Mouse (Mus musculus) forebrain, embryonic 14.5 days (tissue): ENCODE measurements around the gene Pdcl. TPM values are rescaled to one million over a fixed set of nuclear protein-coding genes. Genes with fewer than 3 reads are reported as not detected.

Experiments used
- ATAC-seq: fragments of 200-750 bp; cut with Nextera tagmentation; 2 replicates; pipeline ENCODE4 v1.8.0; 2017; ENCODE audit warnings: mild to moderate bottlenecking, moderate library complexity
- DNase-seq: peaks from one replicate; pipeline ENCODE4 v3.0.0-alpha.2; 2015; ENCODE audit warnings: low spot score
- H3K27ac ChIP-seq: fragments of 300-500 bp; sonication (generic); 2 replicates; pipeline ENCODE4 v1.5.1; 2014; ENCODE audit warnings: low read depth, mild to moderate bottlenecking, control low read depth, low read length, moderate library complexity
- H3K27me3 ChIP-seq: fragments of 300-500 bp; sonication (generic); replicated peaks from 2 replicates; pipeline ENCODE4 v1.6.1; 2014; ENCODE audit warnings: low read length, control low read depth, mixed read lengths; ENCODE audit not compliant: control insufficient read depth, insufficient read depth
- H3K36me3 ChIP-seq: fragments of 300-500 bp; sonication (generic); 2 replicates; pipeline ENCODE4 v1.6.1; 2014; ENCODE audit warnings: low read length, control low read depth; ENCODE audit not compliant: control insufficient read depth, insufficient read depth
- H3K4me1 ChIP-seq: fragments of 300-500 bp; sonication (generic); 2 replicates; pipeline ENCODE4 v1.6.1; 2014; ENCODE audit warnings: antibody characterized with exemption, low read length, control low read depth; ENCODE audit not compliant: control insufficient read depth, insufficient read depth
- H3K4me2 ChIP-seq: fragments of 300-500 bp; sonication (generic); 2 replicates; pipeline ENCODE4 v1.6.1; 2014; ENCODE audit warnings: mild to moderate bottlenecking, control low read depth, low read length
- H3K4me3 ChIP-seq: fragments of 300-500 bp; sonication (generic); 2 replicates; pipeline ENCODE4 v1.5.1; 2014; ENCODE audit warnings: low read depth, low read length, control low read depth
- H3K9ac ChIP-seq: fragments of 300-500 bp; sonication (generic); 2 replicates; pipeline ENCODE4 v1.6.1; 2014; ENCODE audit warnings: mild to moderate bottlenecking, low read length, control low read depth, moderate library complexity
- H3K9me3 ChIP-seq: fragments of 300-500 bp; sonication (generic); replicated peaks from 2 replicates; pipeline ENCODE4 v1.6.1; 2016; ENCODE audit warnings: low read length, control low read depth, mixed read lengths; ENCODE audit not compliant: control insufficient read depth
- WGBS: fragments of 180-500 bp; shearing (Covaris S2); extraction: QIAGEN DNeasy Blood & Tissue Kit; methylation state at CpG from one replicate; pipeline ENCODE4 v1.1.7; 2014; 5-methylcytosine and 5-hydroxymethylcytosine counted together
- polyA plus RNA-seq: library from polyadenylated mRNA; unstranded; fragments of >200 nt; fragmentation: Nextera tagmentation; extraction: Ambion mirVana; gene quantifications from 2 replicates; pipeline ENCODE4 v1.2.1, GENCODE M21; 2014

The Pdcl gene
- 81.9 and 84.5 TPM in 2 replicates for polyA plus RNA-seq

DNA sequence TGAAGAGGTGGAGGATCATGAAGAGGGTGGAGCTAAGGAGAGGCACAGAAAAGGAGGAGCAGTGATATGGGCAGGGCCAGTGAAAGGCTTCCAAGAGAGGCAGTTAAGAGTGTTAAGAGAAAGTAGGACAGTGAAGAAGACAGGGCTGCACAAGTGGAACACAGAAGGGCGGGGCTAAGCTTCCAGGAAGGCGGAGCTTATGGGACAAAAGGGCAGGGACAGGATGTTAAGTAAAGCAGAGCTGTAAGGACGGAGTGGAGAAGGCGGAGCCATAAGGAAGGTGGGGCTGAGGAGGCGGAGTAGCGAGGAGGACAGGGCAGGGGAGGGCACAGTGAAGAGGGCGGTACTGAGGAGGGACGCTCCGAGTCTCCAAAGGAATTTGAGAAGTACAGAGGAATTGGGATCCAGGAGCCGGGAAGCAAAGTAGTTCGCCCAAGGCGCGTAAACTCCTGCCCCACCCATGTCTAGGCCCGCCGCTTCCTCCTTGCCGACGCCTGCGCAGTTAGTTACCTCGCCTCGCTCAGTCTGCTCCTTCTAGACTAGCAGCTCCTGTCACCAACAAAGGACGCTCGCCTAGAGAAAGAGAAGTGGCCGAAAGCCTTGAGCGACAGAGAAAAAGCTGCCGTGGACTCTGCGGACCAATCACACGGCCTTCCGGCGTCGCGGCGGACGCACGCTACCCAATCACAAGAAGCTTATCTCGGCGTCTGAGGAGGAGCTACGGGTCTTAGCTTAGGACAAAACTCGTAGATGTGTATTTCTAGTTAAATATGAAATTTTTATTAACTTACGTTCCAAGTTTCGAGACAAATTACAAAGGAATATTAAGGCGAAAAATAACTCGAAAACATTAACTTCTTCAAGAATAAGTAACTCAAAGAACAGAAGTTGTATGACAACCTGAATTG lies at the start of gene Pdcl:
TSS of gene Pdcl (minus strand) at position 700 of the 908 bp plus-strand sequence.
- H3K27ac ChIP-seq, result peak within 1 kb of the TSS; percentile 92
- WGBS, result under 1% methylated on average over 42 of the region's 42 CpGs
- no peaks in the 10 kb centered on the region; the same call in 1 of the 2 replicates for H3K4me1 ChIP-seq
- H3K4me3 ChIP-seq, result peak within 1 kb of the TSS; percentile 61
- no peaks in the 10 kb centered on the region for H3K27me3 ChIP-seq
- H3K4me2 ChIP-seq, result peak within 1 kb of the TSS; percentile 70
- H3K36me3 ChIP-seq, result peaks cover 27% of the 10 kb centered on the region
- H3K9me3 ChIP-seq, result no peaks in the 10 kb centered on the region
- ATAC-seq, result peak; percentile 97
- H3K9ac ChIP-seq, result peak within 1 kb of the TSS; percentile 73
- DNase-seq, result peak; percentile 96

DNA sequence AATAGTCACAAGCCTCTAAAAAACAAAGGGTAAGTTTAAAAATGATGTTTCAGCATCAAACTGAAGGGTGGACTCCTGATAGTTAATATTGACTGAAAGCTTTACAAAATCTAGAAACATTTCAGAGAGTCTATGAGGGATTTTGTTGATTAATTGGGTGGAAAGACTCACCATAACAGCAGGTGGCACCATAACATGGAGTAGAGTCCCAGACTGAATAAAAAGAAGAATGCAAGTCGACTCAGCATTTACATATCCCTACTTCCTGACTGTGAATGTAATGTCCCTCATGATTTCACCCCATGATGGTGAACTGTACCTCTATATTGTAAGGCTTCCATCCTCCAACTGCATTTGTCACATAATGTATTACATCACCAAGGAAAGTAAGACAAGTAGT lies 36.4 kb upstream of the Pdcl start:
- no peaks in the 10 kb centered on the region for H3K27me3 ChIP-seq
- no peaks in the 10 kb centered on the region for H3K9me3 ChIP-seq
- DNase-seq (no peak), ATAC-seq (no peak)
- H3K9ac ChIP-seq, result no peak overlapping the region
- WGBS, result 36% methylated on average over 1 of the region's 1 CpGs
- H3K36me3 ChIP-seq, result peaks cover 28% of the 10 kb centered on the region
- no peak overlapping the region for H3K27ac ChIP-seq
- H3K4me3 ChIP-seq, result no peak overlapping the region
- no peaks in the 10 kb centered on the region for H3K4me1 ChIP-seq
- H3K4me2 ChIP-seq, result no peak overlapping the region

DNA sequence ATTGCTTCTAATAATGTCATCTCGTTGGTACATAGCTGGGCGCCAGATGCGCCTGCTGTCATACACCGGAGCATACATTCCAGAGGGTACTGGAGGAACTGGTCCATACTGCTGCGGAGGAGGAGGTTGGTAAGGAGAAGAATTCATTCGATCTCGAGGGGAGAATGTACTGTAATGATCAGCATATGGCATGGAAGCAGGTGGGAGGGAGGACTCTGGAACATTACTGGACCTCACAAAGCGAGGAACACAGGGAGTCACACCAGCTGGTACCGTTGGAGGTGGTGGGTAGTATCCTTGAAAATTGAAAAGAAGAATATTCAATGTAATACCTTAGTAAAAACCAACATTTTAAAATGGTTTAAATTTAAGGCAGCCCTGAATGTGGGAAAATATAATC lies 23.8 kb upstream of the Pdcl start:
- no peaks in the 10 kb centered on the region for H3K9me3 ChIP-seq
- no peak overlapping the region for H3K27ac ChIP-seq
- H3K27me3 ChIP-seq, result no peaks in the 10 kb centered on the region
- H3K9ac ChIP-seq, result no peak overlapping the region
- H3K4me1 ChIP-seq, result no peaks in the 10 kb centered on the region
- no peak overlapping the region for H3K4me2 ChIP-seq
- ATAC-seq, result no peak
- no peak for DNase-seq
- peaks cover 51% of the 10 kb centered on the region for H3K36me3 ChIP-seq
- 94% methylated on average over 9 of the region's 9 CpGs for WGBS
- no peak overlapping the region for H3K4me3 ChIP-seq

DNA sequence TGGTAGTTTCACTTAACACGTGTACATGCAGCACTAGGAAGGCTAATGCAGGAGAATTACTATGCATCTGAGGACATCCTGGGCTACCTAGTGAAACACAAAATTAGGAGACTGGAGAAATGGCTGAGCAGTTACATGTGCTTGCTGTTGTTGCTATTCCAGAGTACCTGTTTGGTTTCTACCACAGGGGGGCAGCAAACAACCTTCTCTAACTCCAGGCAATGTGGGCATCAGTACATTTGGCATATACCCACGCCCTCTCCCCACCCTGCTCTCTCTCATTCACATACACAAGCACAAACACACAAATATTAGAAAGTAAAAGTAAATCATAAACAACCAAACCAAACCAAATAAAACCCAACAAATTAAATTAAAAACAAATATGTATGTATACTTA lies 21.1 kb upstream of the Pdcl start:
- DNase-seq (peak; percentile 73), ATAC-seq (peak; percentile 75; the same call in 1 of the 2 replicates)
- Histone ChIP-seq H3K4me3 (no peak overlapping the region), H3K9me3 (no peaks in the 10 kb centered on the region), H3K9ac (no peak overlapping the region), H3K4me1 (no peaks in the 10 kb centered on the region), H3K4me2 (no peak overlapping the region), H3K27me3 (no peaks in the 10 kb centered on the region), H3K36me3 (peaks cover 64% of the 10 kb centered on the region), H3K27ac (no peak overlapping the region)
- WGBS, result 59% methylated on average over 2 of the region's 2 CpGs

DNA sequence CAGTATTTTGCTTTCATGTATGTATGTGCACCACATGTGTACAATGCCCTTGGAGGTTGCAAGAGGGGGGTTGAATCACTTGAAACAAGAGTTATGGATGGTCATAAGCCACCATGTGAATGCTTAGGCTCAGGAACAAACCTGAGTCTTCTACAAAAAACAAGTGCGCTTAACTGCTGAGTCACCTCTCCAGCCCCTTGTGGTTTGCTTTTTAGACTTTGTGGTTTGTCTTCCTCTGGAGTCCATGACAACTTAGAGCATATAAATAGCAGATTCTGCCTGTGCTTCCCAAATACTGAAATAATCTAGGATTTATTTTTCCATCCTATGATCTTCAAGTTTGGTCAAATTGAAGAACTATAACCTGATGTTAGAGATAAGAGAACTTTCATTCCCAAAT lies 16.9 kb upstream of the Pdcl start:
- H3K27me3 ChIP-seq, result no peaks in the 10 kb centered on the region
- no peak overlapping the region for H3K4me3 ChIP-seq
- no peak overlapping the region for H3K27ac ChIP-seq
- H3K9me3 ChIP-seq, result no peaks in the 10 kb centered on the region
- ATAC-seq (no peak), DNase-seq (no peak)
- H3K4me1 ChIP-seq, result no peaks in the 10 kb centered on the region
- 95% methylated on average over 1 of the region's 1 CpGs for WGBS
- H3K36me3 ChIP-seq, result peaks cover 57% of the 10 kb centered on the region
- H3K4me2 ChIP-seq, result no peak overlapping the region
- no peak overlapping the region for H3K9ac ChIP-seq

DNA sequence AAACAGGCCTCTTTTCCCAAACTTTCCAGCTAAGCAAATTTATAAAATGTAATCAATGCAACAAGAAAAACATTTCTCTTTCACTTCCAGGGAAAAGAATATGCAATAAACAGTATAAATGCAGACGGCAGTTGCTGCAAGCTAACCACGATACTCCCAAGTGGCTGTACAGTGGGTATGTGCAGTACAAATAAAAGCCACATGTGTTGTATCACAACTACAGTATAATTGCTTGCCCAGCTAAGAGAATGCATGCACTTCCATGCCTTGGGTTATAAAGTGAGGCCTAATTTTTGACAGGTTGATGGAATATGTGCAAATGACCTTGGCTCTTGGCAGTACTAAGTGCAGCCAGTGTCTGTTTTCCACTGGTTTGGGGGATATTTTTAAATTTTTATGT lies 11.5 kb upstream of the Pdcl start:
- Histone ChIP-seq H3K4me1 (no peaks in the 10 kb centered on the region), H3K27ac (no peak overlapping the region), H3K9ac (no peak overlapping the region), H3K4me2 (no peak overlapping the region), H3K4me3 (no peak overlapping the region), H3K27me3 (no peaks in the 10 kb centered on the region), H3K36me3 (peaks cover 19% of the 10 kb centered on the region), H3K9me3 (no peaks in the 10 kb centered on the region)
- no peak for DNase-seq
- WGBS, result 92% methylated on average over 2 of the region's 2 CpGs
- no peak for ATAC-seq

DNA sequence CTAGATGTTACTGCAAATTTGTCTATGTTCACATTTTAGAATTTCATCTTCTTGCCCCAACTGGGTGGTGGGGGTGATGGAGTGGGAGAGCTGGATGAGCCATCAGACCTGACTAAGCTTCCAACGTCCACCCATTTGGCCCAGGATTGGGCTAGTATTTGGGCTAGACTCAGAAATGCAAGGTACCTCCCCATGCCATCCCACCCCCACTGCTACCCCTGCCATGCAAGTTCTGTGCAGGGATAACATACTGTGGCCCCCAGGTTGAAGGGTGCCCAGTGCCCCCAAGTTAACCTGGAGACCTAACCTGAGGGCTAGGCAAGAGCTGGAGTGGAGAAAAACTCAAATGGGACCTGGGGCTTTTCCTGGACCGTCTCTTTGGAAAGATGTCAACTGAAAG lies 776 bp upstream of the Pdcl start:
- DNase-seq (no peak), ATAC-seq (no peak)
- no peak overlapping the region for H3K9ac ChIP-seq
- 96% methylated on average over 2 of the region's 2 CpGs for WGBS
- H3K4me3 ChIP-seq, result no peak overlapping the region
- peaks cover 17% of the 10 kb centered on the region for H3K36me3 ChIP-seq
- H3K9me3 ChIP-seq, result no peaks in the 10 kb centered on the region
- H3K4me2 ChIP-seq, result no peak overlapping the region
- no peaks in the 10 kb centered on the region; the same call in 1 of the 2 replicates for H3K4me1 ChIP-seq
- H3K27me3 ChIP-seq, result no peaks in the 10 kb centered on the region
- H3K27ac ChIP-seq, result no peak overlapping the region

DNA sequence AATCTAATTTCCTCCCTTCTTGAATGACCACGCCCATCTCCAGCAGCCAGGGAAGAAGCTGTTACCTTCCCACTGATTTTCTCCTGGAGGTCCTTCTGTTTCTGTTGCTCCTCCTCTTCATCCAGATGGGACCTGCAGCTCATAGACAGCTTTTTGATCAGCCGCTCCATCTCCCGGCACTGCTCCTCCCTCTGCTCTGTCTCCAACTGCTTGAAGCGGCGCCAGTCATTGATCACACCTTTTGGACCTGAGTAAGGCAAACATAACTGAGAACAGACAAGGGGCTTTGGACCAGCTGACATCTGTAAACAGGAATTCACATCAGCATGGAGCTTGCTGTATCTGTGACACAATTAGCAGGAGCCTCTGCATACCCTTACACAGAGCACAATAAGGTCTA lies 3.6 kb downstream of the Pdcl start:
- H3K4me3 ChIP-seq, result no peak overlapping the region
- H3K4me2 ChIP-seq, result no peak overlapping the region
- no peaks in the 10 kb centered on the region; the same call in 1 of the 2 replicates for H3K4me1 ChIP-seq
- no peaks in the 10 kb centered on the region for H3K27me3 ChIP-seq
- 97% methylated on average over 5 of the region's 5 CpGs for WGBS
- H3K36me3 ChIP-seq, result peaks cover 57% of the 10 kb centered on the region
- DNase-seq, result no peak
- H3K9ac ChIP-seq, result no peak overlapping the region
- H3K27ac ChIP-seq, result no peak overlapping the region
- H3K9me3 ChIP-seq, result no peaks in the 10 kb centered on the region
- ATAC-seq, result no peak

DNA sequence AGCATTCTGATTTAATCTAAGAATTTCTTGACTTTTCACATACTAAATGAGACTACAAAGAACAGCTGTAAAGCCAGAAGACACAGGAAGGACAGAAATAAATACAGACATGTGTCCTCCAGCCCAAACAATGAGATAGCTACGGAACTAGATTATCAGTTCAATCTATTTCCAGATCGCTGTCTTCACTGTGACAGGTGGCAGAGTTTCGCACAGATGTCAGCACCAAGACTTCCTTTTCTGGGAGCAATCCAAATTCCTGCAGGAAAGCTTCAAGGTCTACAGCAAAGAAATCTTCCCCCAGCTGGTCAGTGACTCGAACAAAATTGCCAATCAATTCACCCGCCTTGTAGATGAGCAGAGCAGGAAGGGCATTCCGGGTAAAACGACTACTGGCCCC lies 7.5 kb downstream of the Pdcl start:
- WGBS, result 90% methylated on average over 7 of the region's 7 CpGs
- Histone ChIP-seq H3K27me3 (no peaks in the 10 kb centered on the region), H3K4me3 (no peak overlapping the region), H3K9me3 (no peaks in the 10 kb centered on the region), H3K4me2 (no peak overlapping the region), H3K4me1 (no peaks in the 10 kb centered on the region), H3K9ac (no peak overlapping the region), H3K27ac (no peak overlapping the region), H3K36me3 (peaks cover 65% of the 10 kb centered on the region)
- ATAC-seq, result no peak
- no peak for DNase-seq
